Mouse (Mus musculus) G1E (cell line): Measurements from ENCODE around the gene Thap11.

Source experiments
- CTCF ChIP-seq: IDR thresholded peaks from 2 replicates; pipeline ENCODE4 v1.5.1; 2012; ENCODE audit warnings: low read depth, low read length, inconsistent platforms, mixed read lengths
- GATA1 ChIP-seq: IDR thresholded peaks from 2 replicates; pipeline ENCODE4 v1.6.1; 2012; ENCODE audit warnings: borderline replicate concordance, low read length, inconsistent platforms, mixed read lengths
- GATA2 ChIP-seq: IDR thresholded peaks from 2 replicates; pipeline ENCODE4 v1.6.1; 2012; ENCODE audit warnings: low read depth, low read length, inconsistent platforms, borderline replicate concordance
- POLR2AphosphoS5 ChIP-seq: IDR thresholded peaks from 2 replicates; pipeline ENCODE4 v1.6.1; 2012; ENCODE audit warnings: low read depth, low read length, inconsistent platforms; ENCODE audit not compliant: insufficient replicate concordance
- TAL1 ChIP-seq: conservative IDR thresholded peaks from 2 replicates; pipeline ENCODE4 v1.6.1; 2012; ENCODE audit warnings: low read depth, low read length, inconsistent platforms, mixed read lengths

DNA sequence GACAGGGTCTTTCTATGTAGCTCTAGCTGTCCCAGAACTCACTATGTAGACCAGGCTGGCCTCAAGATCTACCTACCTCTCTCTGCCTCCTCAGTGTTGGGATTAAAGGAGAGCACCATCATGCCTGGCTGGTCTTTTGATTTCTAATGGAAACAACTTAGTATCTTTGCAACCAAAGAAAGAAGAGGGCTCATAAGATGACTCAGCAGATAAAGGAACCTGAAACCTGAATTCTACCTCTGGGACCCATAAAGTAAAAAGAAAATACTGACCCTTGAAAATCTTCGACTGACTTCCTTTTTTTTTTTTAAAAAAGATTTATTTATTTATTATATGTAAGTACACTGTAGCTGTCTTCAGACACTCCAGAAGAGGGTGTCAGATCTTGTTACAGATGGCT, 49.0 kb upstream of the Thap11 start:
- TF ChIP-seq CTCF (no peak), GATA1 (no peak), POLR2AphosphoS5 (no peak), GATA2 (no peak), TAL1 (no peak)
